14 mouse cellular contexts compared by ENCODE assay signal in the genomic region with DNA sequence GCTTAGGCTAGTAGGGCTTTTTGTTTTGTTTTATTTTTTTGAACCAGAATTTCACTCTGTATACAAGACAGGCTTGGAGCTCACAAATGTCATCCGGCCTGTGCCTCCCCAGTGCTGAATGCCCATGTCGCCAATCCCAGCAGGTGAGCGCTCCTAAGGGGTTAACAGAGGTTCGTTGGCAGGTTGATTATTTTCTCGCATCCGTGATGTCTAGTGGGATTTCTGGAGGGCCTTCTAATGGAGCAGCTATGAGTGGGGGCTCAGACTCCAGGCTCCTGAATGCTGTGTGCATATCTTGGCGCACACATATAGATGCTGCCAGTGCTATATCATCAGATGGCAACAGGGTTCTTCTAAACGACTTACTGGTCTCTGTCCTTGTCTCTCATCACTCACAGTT.
A peak's percentile ranks its signal among the peaks of the same experiment; 100 is the strongest.
DNase-seq lines count a peak whose midpoint lies in the region; ATAC-seq and TF ChIP-seq lines count a peak whose summit lies in the region.
"Had no signal": no experiment of that assay in that cellular context is flagged by ENCODE, and none has a peak within 500 bp of the region (broad histone marks: within the 10 kb centered on the region; RNA-seq: fewer than 3 reads in every experiment).

No protein-coding gene starts in this region.

- TF ChIP-seq CTCF in brain, embryonic 14.5 days (IDR thresholded peaks at IDR 0.05; ENCODE audit: borderline replicate concordance, extremely low read depth, insufficient read depth, insufficient read length) = no peak

- no peak overlapping the region for H3K9ac ChIP-seq in forebrain, embryonic 11.5 days (ENCODE audit: low read length)
- peak overlapping the region; percentile 80 for H3K9ac ChIP-seq in forebrain, embryonic 14.5 days (ENCODE audit: low read length)
- H3K9ac ChIP-seq in midbrain, embryonic 11.5 days (ENCODE audit: low read length) = no peak overlapping the region

- peak overlapping the region; percentile 63; the same call in 1 of the 2 replicates for H3K4me2 ChIP-seq in forebrain, embryonic 11.5 days (ENCODE audit: low read depth, low read length, severe bottlenecking)
- peak overlapping the region; percentile 71 for H3K4me2 ChIP-seq in forebrain, embryonic 14.5 days (ENCODE audit: low read length)
- H3K4me2 ChIP-seq in midbrain, embryonic 11.5 days = peak overlapping the region; percentile 66
- H3K4me2 ChIP-seq: liver, embryonic 11.5 days had no signal

- no peaks in the 10 kb centered on the region for H3K9me3 ChIP-seq in forebrain, embryonic 11.5 days (ENCODE audit: control insufficient read depth, low read length)
- H3K9me3 ChIP-seq in forebrain, embryonic 10.5 days = no peaks in the 10 kb centered on the region
- H3K9me3 ChIP-seq in forebrain, embryonic 14.5 days (replicated peaks; ENCODE audit: control insufficient read depth, low read length) = no peaks in the 10 kb centered on the region
- H3K9me3 ChIP-seq in midbrain, embryonic 11.5 days (ENCODE audit: control insufficient read depth, low read length) = no peaks in the 10 kb centered on the region
- H3K9me3 ChIP-seq in heart, embryonic 10.5 days = no peaks in the 10 kb centered on the region

- peaks cover 18% of the 10 kb centered on the region; the same call in 1 of the 2 replicates for H3K4me1 ChIP-seq in forebrain, embryonic 11.5 days (replicated peaks; ENCODE audit: control insufficient read depth, insufficient read depth, low read length)
- H3K4me1 ChIP-seq in forebrain, embryonic 10.5 days = peaks cover 60% of the 10 kb centered on the region
- H3K4me1 ChIP-seq in forebrain, embryonic 14.5 days (ENCODE audit: control insufficient read depth, insufficient read depth, low read length) = peaks cover 45% of the 10 kb centered on the region
- peaks cover 20% of the 10 kb centered on the region for H3K4me1 ChIP-seq in midbrain, embryonic 11.5 days (ENCODE audit: control insufficient read depth, insufficient read depth, low read length)
- peaks cover 59% of the 10 kb centered on the region for H3K4me1 ChIP-seq in heart, embryonic 10.5 days

- ATAC-seq in forebrain, embryonic 11.5 days (replicated peaks; ENCODE audit: low FRiP score) = no peak
- ATAC-seq in forebrain, embryonic 14.5 days = no peak
- ATAC-seq in midbrain, embryonic 11.5 days (ENCODE audit: low FRiP score) = no peak

- 68% methylated on average over 8 of the region's 8 CpGs for WGBS in forebrain, embryonic 11.5 days
- 74% methylated on average over 8 of the region's 8 CpGs for WGBS in forebrain, embryonic 10.5 days
- WGBS in forebrain, embryonic 14.5 days = 45% methylated on average over 8 of the region's 8 CpGs
- WGBS in midbrain, embryonic 11.5 days = 66% methylated on average over 8 of the region's 8 CpGs
- 73% methylated on average over 8 of the region's 8 CpGs for WGBS in heart, embryonic 10.5 days

- no peak for DNase-seq in forebrain, embryonic 11.5 days (ENCODE audit: low spot score)
- DNase-seq in forebrain, embryonic 10.5 days (ENCODE audit: extremely low spot score, low spot score) = no peak
- peak; percentile 47 for DNase-seq in brain, embryonic 14.5 days (ENCODE audit: low read depth)
- DNase-seq in forebrain, embryonic 14.5 days (ENCODE audit: low spot score) = no peak
- no peak for DNase-seq in midbrain, embryonic 11.5 days (ENCODE audit: low spot score, missing footprints)
- no peak for DNase-seq in heart, embryonic 10.5 days (ENCODE audit: low spot score)
- DNase-seq in adrenal gland, postnatal 10 days = no peak
- no peak for DNase-seq in retina, embryonic 14.5 days (ENCODE audit: low spot score)
- DNase-seq: gastrocnemius, postnatal 10 days; kidney, postnatal 10 days; lung, postnatal 36 days; right cerebral cortex, postnatal 4 days had no signal

- H3K4me3 ChIP-seq in forebrain, embryonic 11.5 days (ENCODE audit: low read depth, low read length) = no peak overlapping the region
- H3K4me3 ChIP-seq in forebrain, embryonic 10.5 days = no peak overlapping the region
- H3K4me3 ChIP-seq in forebrain, embryonic 14.5 days (ENCODE audit: low read depth, low read length) = peak overlapping the region; percentile 44
- H3K4me3 ChIP-seq in midbrain, embryonic 11.5 days (ENCODE audit: low read depth, low read length) = peak overlapping the region; percentile 44; the same call in 1 of the 2 replicates
- H3K4me3 ChIP-seq in heart, embryonic 10.5 days = no peak overlapping the region
- H3K4me3 ChIP-seq: myocyte had no signal

- H3K27ac ChIP-seq in forebrain, embryonic 11.5 days (ENCODE audit: low read depth, low read length) = no peak overlapping the region
- H3K27ac ChIP-seq in forebrain, embryonic 10.5 days = no peak overlapping the region
- peak overlapping the region; percentile 35; the same call in 1 of the 2 replicates for H3K27ac ChIP-seq in forebrain, embryonic 14.5 days (ENCODE audit: low read depth, low read length)
- no peak overlapping the region for H3K27ac ChIP-seq in midbrain, embryonic 11.5 days (ENCODE audit: low read depth, low read length)
- H3K27ac ChIP-seq in heart, embryonic 10.5 days = no peak overlapping the region

- no peaks in the 10 kb centered on the region; the same call in 1 of the 2 replicates for H3K36me3 ChIP-seq in forebrain, embryonic 11.5 days (ENCODE audit: control insufficient read depth, insufficient read depth, low read length)
- no peaks in the 10 kb centered on the region for H3K36me3 ChIP-seq in forebrain, embryonic 10.5 days (replicated peaks)
- no peaks in the 10 kb centered on the region for H3K36me3 ChIP-seq in forebrain, embryonic 14.5 days (ENCODE audit: control insufficient read depth, insufficient read depth, low read length)
- no peaks in the 10 kb centered on the region for H3K36me3 ChIP-seq in midbrain, embryonic 11.5 days (ENCODE audit: control insufficient read depth, insufficient read depth, low read length)
- H3K36me3 ChIP-seq in heart, embryonic 10.5 days = no peaks in the 10 kb centered on the region

- H3K27me3 ChIP-seq in forebrain, embryonic 11.5 days (ENCODE audit: control insufficient read depth, insufficient read depth, low read length) = no peaks in the 10 kb centered on the region
- H3K27me3 ChIP-seq in forebrain, embryonic 10.5 days (ENCODE audit: poor library complexity, severe bottlenecking) = 0 out of 2 replicates have a peak, but pooled peaks cover 4% of the 10 kb centered on the region
- H3K27me3 ChIP-seq in forebrain, embryonic 14.5 days (replicated peaks; ENCODE audit: control insufficient read depth, insufficient read depth, low read length) = no peaks in the 10 kb centered on the region
- no peaks in the 10 kb centered on the region for H3K27me3 ChIP-seq in midbrain, embryonic 11.5 days (ENCODE audit: control insufficient read depth, insufficient read depth, low read length)
- no peaks in the 10 kb centered on the region for H3K27me3 ChIP-seq in heart, embryonic 10.5 days (ENCODE audit: insufficient read depth, poor library complexity, severe bottlenecking)

- no peak for TF ChIP-seq POLR2A in brain, embryonic 14.5 days (IDR thresholded peaks at IDR 0.05; ENCODE audit: borderline replicate concordance, extremely low read depth, insufficient read depth, insufficient read length, poor library complexity, severe bottlenecking)

Comparison
In these comparisons a context has a peak if more than half of its experiments do, and no peak if none do; other contexts are left out.
1. H3K4me3 ChIP-seq: peak in forebrain, embryonic 14.5 days (single experiment) and midbrain, embryonic 11.5 days (single experiment); none in forebrain, embryonic 11.5 days (single experiment), forebrain, embryonic 10.5 days (single experiment) and heart, embryonic 10.5 days (single experiment).
2. Peak in every context shown above with its lines, with median percentiles within 50 percentile points of each other: H3K4me2 ChIP-seq.